Mouse (Mus musculus) midbrain, embryonic 12.5 days (tissue): ENCODE data around the gene Olfr1111. TPM values are rescaled to one million over a fixed set of nuclear protein-coding genes. Genes with fewer than 3 reads are reported as not detected.
"Not testable (repeated sequence)": the region's sequence is repeated elsewhere in the genome, so short reads cannot be mapped to it uniquely, and the experiment has no call there.

ENCODE experiments used
- ATAC-seq: fragments of 200-750 bp; cut with Nextera tagmentation; 2 replicates; pipeline ENCODE4 v1.8.0; 2017; ENCODE audit warnings: low read depth, moderate TSS enrichment, moderate library complexity; ENCODE audit not compliant: low FRiP score
- H3K27ac ChIP-seq: fragments of 300-500 bp; sonication (generic); replicated peaks from 2 replicates; pipeline ENCODE4 v1.5.1; 2016; ENCODE audit warnings: mild to moderate bottlenecking
- H3K27me3 ChIP-seq: fragments of 300-500 bp; sonication (generic); 2 replicates; pipeline ENCODE4 v1.6.1; 2016; ENCODE audit warnings: mild to moderate bottlenecking
- H3K36me3 ChIP-seq: fragments of 300-500 bp; sonication (generic); 2 replicates; pipeline ENCODE4 v1.6.1; 2016
- H3K4me1 ChIP-seq: fragments of 300-500 bp; sonication (generic); 2 replicates; pipeline ENCODE4 v1.6.1; 2016
- H3K4me2 ChIP-seq: fragments of 300-500 bp; sonication (generic); replicated peaks from 2 replicates; pipeline ENCODE4 v1.6.1; 2016; ENCODE audit warnings: mild to moderate bottlenecking, moderate library complexity
- H3K4me3 ChIP-seq: fragments of 300-500 bp; sonication (generic); 2 replicates; pipeline ENCODE4 v1.5.1; 2016; ENCODE audit warnings: mild to moderate bottlenecking
- H3K9ac ChIP-seq: fragments of 300-500 bp; sonication (generic); replicated peaks from 2 replicates; pipeline ENCODE4 v1.6.1; 2016; ENCODE audit warnings: mild to moderate bottlenecking, moderate library complexity
- H3K9me3 ChIP-seq: fragments of 300-500 bp; sonication (generic); 2 replicates; pipeline ENCODE4 v1.6.1; 2016; ENCODE audit warnings: mild to moderate bottlenecking
- WGBS: fragments of 180-500 bp; shearing (Covaris S2); methylation state at CpG from one replicate; pipeline ENCODE4 v1.1.7; 2016; 5-methylcytosine and 5-hydroxymethylcytosine counted together
- polyA plus RNA-seq: library from polyadenylated mRNA; unstranded; fragments of >200 nt; fragmentation: Nextera tagmentation; extraction: Ambion mirVana; gene quantifications from 2 replicates; pipeline ENCODE4 v1.2.1, GENCODE M21; 2016

The Olfr1111 gene
- not detected in 2 replicates for polyA plus RNA-seq

GRCm38 (mm10) chr2:87152524-87152923 lies at the start of gene Olfr1111:
TSS of gene Olfr1111 (minus strand) at chr2:87152624.
- H3K36me3 ChIP-seq, result no peaks in the 10 kb centered on the region
- ATAC-seq, result no peak
- H3K9me3 ChIP-seq, result no peaks in the 10 kb centered on the region
- H3K27me3 ChIP-seq, result no peaks in the 10 kb centered on the region
- H3K4me2 ChIP-seq, result no peak within 1 kb of the TSS
- H3K4me3 ChIP-seq, result no peak within 1 kb of the TSS
- H3K4me1 ChIP-seq, result no peaks in the 10 kb centered on the region
- H3K27ac ChIP-seq, result no peak within 1 kb of the TSS
- H3K9ac ChIP-seq, result no peak within 1 kb of the TSS

GRCm38 (mm10) chr2:87187498-87187897 lies 35.1 kb upstream of the Olfr1111 start, which contains the start of gene Olfr1112:
TSS of gene Olfr1112 (plus strand) at chr2:87187798.
- no peaks in the 10 kb centered on the region for H3K9me3 ChIP-seq
- no peak within 1 kb of the TSS for H3K4me2 ChIP-seq
- no peaks in the 10 kb centered on the region for H3K36me3 ChIP-seq
- WGBS, result 83% methylated on average over 1 of the region's 1 CpGs
- no peak within 1 kb of the TSS for H3K4me3 ChIP-seq
- no peak within 1 kb of the TSS for H3K27ac ChIP-seq
- no peak for ATAC-seq
- H3K27me3 ChIP-seq, result no peaks in the 10 kb centered on the region
- H3K4me1 ChIP-seq, result no peaks in the 10 kb centered on the region
- H3K9ac ChIP-seq, result no peak within 1 kb of the TSS

GRCm38 (mm10) chr2:87167731-87168130 lies 15.3 kb upstream of the Olfr1111 start:
- H3K4me2 ChIP-seq, H3K4me1 ChIP-seq, ATAC-seq, H3K27ac ChIP-seq, H3K36me3 ChIP-seq, H3K9ac ChIP-seq, H3K27me3 ChIP-seq, H3K4me3 ChIP-seq, H3K9me3 ChIP-seq: not testable (repeated sequence)
- WGBS, result 83% methylated on average over 2 of the region's 2 CpGs

GRCm38 (mm10) chr2:87140200-87140599 lies 12.2 kb downstream of the Olfr1111 start, which contains the start of gene Olfr1110:
TSS of gene Olfr1110 (minus strand) at chr2:87140300.
- H3K9me3 ChIP-seq, result no peaks in the 10 kb centered on the region
- no peak for ATAC-seq
- no peak within 1 kb of the TSS for H3K9ac ChIP-seq
- no peak within 1 kb of the TSS for H3K4me2 ChIP-seq
- no peaks in the 10 kb centered on the region for H3K27me3 ChIP-seq
- no peaks in the 10 kb centered on the region for H3K36me3 ChIP-seq
- H3K27ac ChIP-seq, result no peak within 1 kb of the TSS
- no peaks in the 10 kb centered on the region for H3K4me1 ChIP-seq
- 84% methylated on average over 1 of the region's 1 CpGs for WGBS
- no peak within 1 kb of the TSS for H3K4me3 ChIP-seq

DNA sequence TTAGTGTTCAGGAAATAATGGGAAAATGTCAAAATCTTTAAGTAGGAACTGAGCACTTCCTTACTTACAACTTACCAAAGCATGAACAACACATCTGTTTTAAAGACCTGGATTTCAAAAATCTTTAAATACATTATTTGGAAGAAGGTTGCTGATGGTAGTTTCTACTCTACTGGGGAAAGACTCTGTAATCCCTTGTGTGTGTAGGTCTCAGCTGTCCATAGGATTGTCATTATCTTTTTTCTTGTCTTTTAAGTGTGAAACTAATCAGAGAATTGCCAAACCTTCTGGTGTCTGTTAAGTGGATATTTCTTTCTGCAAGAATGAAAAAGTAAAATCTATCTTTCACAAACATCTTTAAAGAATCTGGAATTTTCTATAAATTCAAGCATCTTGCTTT lies 38.0 kb downstream of the Olfr1111 start, which contains the start of gene Olfr259:
Gene Olfr259, minus strand, starts transcription at position 101 of the 400 bp plus-strand sequence.
- Histone ChIP-seq H3K4me1 (no peaks in the 10 kb centered on the region), H3K36me3 (no peaks in the 10 kb centered on the region), H3K9ac (no peak within 1 kb of the TSS), H3K9me3 (no peaks in the 10 kb centered on the region), H3K27me3 (no peaks in the 10 kb centered on the region), H3K4me3 (no peak within 1 kb of the TSS), H3K27ac (no peak within 1 kb of the TSS), H3K4me2 (no peak within 1 kb of the TSS)
- no peak for ATAC-seq

Other genes starting within 250 kb of the Olfr1111 start
- not detected in 2 replicates for gene Olfr1098, start 228.1 kb downstream of the Olfr1111 start, polyA plus RNA-seq
- not detected in 2 replicates for gene Olfr1099, start 191.9 kb downstream of the Olfr1111 start, polyA plus RNA-seq
- not detected in 2 replicates for gene Olfr1100, start 172.7 kb downstream of the Olfr1111 start, polyA plus RNA-seq
- not detected in 2 replicates for gene Olfr1101, start 161.4 kb downstream of the Olfr1111 start, polyA plus RNA-seq
- gene Olfr1102, start 154.2 kb downstream of the Olfr1111 start, polyA plus RNA-seq, result not detected in 2 replicates
- not detected in 2 replicates for gene Olfr1104, start 125.5 kb downstream of the Olfr1111 start, polyA plus RNA-seq
- gene Olfr1105, start 116.1 kb downstream of the Olfr1111 start, polyA plus RNA-seq, result not detected in 2 replicates
- not detected in 2 replicates for gene Olfr1106, start 100.4 kb downstream of the Olfr1111 start, polyA plus RNA-seq
- not detected in 2 replicates for gene Olfr1107, start 76.8 kb downstream of the Olfr1111 start, polyA plus RNA-seq
- not detected in 2 replicates for gene Olfr1109, start 56.6 kb downstream of the Olfr1111 start, polyA plus RNA-seq
- gene Olfr259, start 38.1 kb downstream of the Olfr1111 start, polyA plus RNA-seq, result not detected in 2 replicates
- not detected in 2 replicates for gene Olfr1110, start 12.3 kb downstream of the Olfr1111 start, polyA plus RNA-seq
- gene Olfr1112, start 35.2 kb upstream of the Olfr1111 start, polyA plus RNA-seq, result not detected in 2 replicates
- gene Olfr1113, start 56.3 kb upstream of the Olfr1111 start, polyA plus RNA-seq, result not detected in 2 replicates
- gene Olfr1115, start 95.4 kb upstream of the Olfr1111 start, polyA plus RNA-seq, result not detected in 2 replicates
- not detected in 2 replicates for gene Olfr1116, start 114.9 kb upstream of the Olfr1111 start, polyA plus RNA-seq
- gene Olfr1118, start 155.0 kb upstream of the Olfr1111 start, polyA plus RNA-seq, result not detected in 2 replicates
- gene Olfr1120, start 202.2 kb upstream of the Olfr1111 start, polyA plus RNA-seq, result not detected in 2 replicates
- gene Olfr1121, start 217.3 kb upstream of the Olfr1111 start, polyA plus RNA-seq, result not detected in 2 replicates
- gene Olfr1122, start 233.2 kb upstream of the Olfr1111 start, polyA plus RNA-seq, result not detected in 2 replicates